Mouse (Mus musculus) midbrain, embryonic 10.5 days (tissue): ENCODE data around the gene Syt5. TPM values are rescaled to one million over a fixed set of nuclear protein-coding genes. Genes with fewer than 3 reads are reported as not detected.
"Not testable (repeated sequence)": the region's sequence is repeated elsewhere in the genome, so short reads cannot be mapped to it uniquely, and the experiment has no call there.

Experiments used
- DNase-seq: peaks from one replicate; pipeline ENCODE4 v3.0.0-alpha.2; 2017; ENCODE audit warnings: low spot score
- H3K27ac ChIP-seq: fragments of 300-500 bp; sonication (generic); replicated peaks from 2 replicates; pipeline ENCODE4 v1.5.1; 2016; ENCODE audit warnings: mild to moderate bottlenecking
- H3K27me3 ChIP-seq: fragments of 300-500 bp; sonication (generic); 2 replicates; pipeline ENCODE4 v1.6.1; 2016; ENCODE audit warnings: low read depth, mild to moderate bottlenecking; ENCODE audit not compliant: poor library complexity, severe bottlenecking
- H3K36me3 ChIP-seq: fragments of 300-500 bp; sonication (generic); 2 replicates; pipeline ENCODE4 v1.6.1; 2016; ENCODE audit warnings: mild to moderate bottlenecking, moderate library complexity
- H3K4me1 ChIP-seq: fragments of 300-500 bp; sonication (generic); 2 replicates; pipeline ENCODE4 v1.6.1; 2016
- H3K4me3 ChIP-seq: fragments of 300-500 bp; sonication (generic); 2 replicates; pipeline ENCODE4 v1.5.1; 2016; ENCODE audit warnings: mild to moderate bottlenecking, moderate library complexity
- H3K9me3 ChIP-seq: fragments of 300-500 bp; sonication (generic); replicated peaks from 2 replicates; pipeline ENCODE4 v1.6.1; 2016; ENCODE audit warnings: mild to moderate bottlenecking
- WGBS: fragments of 180-500 bp; shearing (Covaris S2); methylation state at CpG from one replicate; pipeline ENCODE4 v1.1.7; 2016; 5-methylcytosine and 5-hydroxymethylcytosine counted together
- polyA plus RNA-seq: library from polyadenylated mRNA; unstranded; fragments of >200 nt; fragmentation: Nextera tagmentation; extraction: Ambion mirVana; gene quantifications from 2 replicates; pipeline ENCODE4 v1.2.1, GENCODE M21; 2016

Syt5 gene
- polyA plus RNA-seq, 1 experiment from 2014 or later, result 5.0 TPM

GRCm38 (mm10) chr7:4536369-4536768 is 11.0 kb downstream of the Syt5 start:
- Histone ChIP-seq H3K36me3 (no peaks in the 10 kb centered on the region), H3K27me3 (no peaks in the 10 kb centered on the region; the same call in 1 of the 2 replicates), H3K4me3 (no peak overlapping the region), H3K9me3 (no peaks in the 10 kb centered on the region), H3K27ac (no peak overlapping the region), H3K4me1 (peaks cover 14% of the 10 kb centered on the region)
- DNase-seq, result no peak
- WGBS, result 94% methylated on average over 4 of the region's 4 CpGs

DNA sequence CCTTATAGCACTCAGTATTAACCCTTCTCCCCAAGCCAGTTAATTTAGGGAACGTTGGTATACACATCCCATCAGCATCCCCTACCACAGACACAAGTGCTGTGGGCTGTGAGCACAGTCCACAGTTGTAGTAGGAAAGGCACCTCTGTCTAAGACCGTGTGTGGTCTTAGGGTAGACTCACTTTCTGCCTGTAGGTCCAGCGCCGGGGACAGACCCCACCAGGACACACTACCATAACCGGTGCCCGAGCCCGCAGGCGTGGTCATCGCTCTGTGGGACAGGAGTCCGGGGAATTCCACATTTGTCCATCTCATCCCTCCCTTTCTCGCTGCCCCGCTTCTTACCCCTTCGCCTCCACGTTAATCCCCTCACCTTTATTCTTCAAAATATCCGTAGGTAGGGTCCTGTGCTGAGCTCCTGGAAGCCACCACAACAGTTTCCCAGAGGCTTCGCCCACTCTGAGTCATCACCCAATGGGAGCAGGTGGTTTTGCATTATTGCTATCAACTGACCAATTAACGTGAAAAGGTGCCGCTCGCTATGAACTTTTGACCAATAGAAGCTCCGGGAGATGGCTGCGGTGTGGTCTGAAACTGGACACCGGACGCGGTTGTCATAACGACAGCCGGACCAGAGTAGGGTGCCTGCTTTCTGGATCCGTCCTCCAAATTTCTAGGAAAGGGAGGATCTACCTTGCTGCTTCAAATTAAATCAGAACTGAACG is 15.2 kb downstream of the Syt5 start, which contains the start of gene Dnaaf3:
Gene Dnaaf3 (minus strand): TSS at position 449 of the 725 bp plus-strand sequence.
- Histone ChIP-seq H3K4me3 (peak within 1 kb of the TSS; percentile 61), H3K27me3 (peaks cover 36% of the 10 kb centered on the region), H3K36me3 (no peaks in the 10 kb centered on the region), H3K27ac (0 out of 2 replicates have a peak within 1 kb of the TSS, but pooled peaks have one; percentile 61), H3K4me1 (peaks cover 23% of the 10 kb centered on the region), H3K9me3 (no peaks in the 10 kb centered on the region)
- 3% methylated on average over 28 of the region's 28 CpGs for WGBS
- peak; percentile 88 for DNase-seq

DNA sequence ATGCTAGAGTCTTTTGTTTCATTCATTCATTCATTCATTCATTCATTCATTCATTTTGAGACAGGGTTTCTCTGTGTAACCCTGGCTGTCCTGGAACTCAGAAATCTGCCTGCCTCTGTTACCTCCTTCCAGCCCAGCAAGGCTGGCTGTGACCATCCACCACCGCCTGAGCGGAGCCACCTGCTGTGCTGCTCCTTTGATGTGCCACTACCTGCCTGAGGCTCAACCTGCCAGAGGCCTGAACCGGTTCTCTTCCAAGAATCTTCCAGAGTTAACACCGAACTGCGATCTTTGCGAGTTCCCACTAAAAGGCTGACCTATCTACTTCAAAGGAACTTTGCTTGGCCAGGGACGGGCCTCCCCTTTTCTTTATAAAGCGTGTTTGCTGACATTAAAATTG is 17.2 kb downstream of the Syt5 start:
- 55% methylated on average over 7 of the region's 8 CpGs for WGBS
- H3K9me3 ChIP-seq, H3K4me3 ChIP-seq, H3K36me3 ChIP-seq, H3K27ac ChIP-seq, DNase-seq: not testable (repeated sequence)
- H3K4me1 ChIP-seq, result peaks cover 37% of the 10 kb centered on the region
- peaks cover 41% of the 10 kb centered on the region for H3K27me3 ChIP-seq

DNA sequence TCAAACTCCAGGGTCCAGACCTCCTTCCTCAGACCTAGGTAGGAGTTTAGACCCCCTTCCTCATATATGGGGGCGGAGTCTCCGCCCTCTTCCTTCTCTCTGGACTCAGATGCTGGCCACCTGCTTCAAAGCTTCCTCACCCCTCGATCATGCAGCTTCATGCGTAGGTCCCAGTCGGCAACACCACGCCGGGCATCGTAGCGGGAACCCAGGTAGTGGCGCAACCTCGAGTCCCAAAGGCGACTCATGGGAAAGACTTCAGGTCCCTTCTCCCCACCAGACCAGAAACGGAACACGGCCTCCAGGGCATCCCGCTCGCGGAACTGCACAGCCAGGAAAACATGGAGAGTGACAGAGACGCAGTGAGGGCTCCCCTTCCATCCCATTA is 20.0 kb downstream of the Syt5 start:
- Histone ChIP-seq H3K27me3 (peaks cover 52% of the 10 kb centered on the region), H3K27ac (no peak overlapping the region), H3K4me1 (peaks cover 32% of the 10 kb centered on the region), H3K4me3 (peak overlapping the region; percentile 50; the same call in 1 of the 2 replicates), H3K36me3 (no peaks in the 10 kb centered on the region), H3K9me3 (0 out of 2 replicates have a peak, but pooled peaks cover 3% of the 10 kb centered on the region)
- WGBS, result 43% methylated on average over 18 of the region's 18 CpGs
- DNase-seq, result no peak

DNA sequence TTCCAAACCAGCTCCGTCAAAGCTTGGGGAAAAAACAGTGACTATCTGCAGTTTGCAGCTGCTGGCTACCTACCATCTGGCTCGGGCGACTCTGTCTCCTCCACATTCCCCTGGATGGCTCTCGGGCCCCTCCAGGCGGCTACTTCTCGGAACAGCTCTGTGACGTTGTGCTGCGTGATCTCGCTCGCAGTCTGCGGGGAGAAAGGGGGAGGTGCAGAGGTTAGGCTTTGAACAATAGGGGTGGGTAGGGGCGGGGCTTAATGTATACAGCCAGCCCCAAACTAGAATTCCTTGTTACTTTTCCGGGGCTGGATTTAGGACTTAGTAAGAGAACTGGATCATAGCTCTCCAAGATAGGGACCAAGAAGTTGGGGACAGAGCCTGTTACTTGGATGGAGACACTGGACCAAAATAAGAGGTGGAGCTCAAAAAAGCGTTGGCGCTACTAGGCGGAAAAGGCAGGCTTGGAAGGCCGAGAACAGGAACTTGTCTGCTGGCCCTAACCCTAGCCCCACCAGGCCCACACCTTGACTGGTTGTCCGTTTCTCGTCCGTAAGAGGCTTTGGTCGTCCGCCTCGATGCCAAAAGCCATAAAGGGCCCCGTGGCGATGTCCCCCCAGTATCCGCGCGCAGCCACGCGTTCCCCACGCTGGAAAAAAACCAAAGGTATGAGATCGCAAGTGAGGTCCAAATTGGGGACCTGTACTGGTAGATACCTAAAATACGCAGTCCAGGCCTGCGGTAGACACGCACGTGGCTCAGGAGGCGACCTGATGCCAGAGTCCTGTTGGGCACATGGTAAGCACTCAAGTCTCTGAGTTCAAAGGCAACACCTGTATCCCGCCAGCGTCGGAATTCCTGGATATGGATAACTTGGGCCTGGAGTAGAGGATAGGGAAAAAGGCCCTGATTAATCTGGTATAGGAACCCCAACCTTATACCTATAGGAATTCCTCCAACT is 20.7 kb downstream of the Syt5 start:
- peak overlapping the region; percentile 50 for H3K4me3 ChIP-seq
- 26% methylated on average over 40 of the region's 40 CpGs for WGBS
- no peaks in the 10 kb centered on the region for H3K36me3 ChIP-seq
- H3K4me1 ChIP-seq, result peaks cover 26% of the 10 kb centered on the region
- peaks cover 58% of the 10 kb centered on the region for H3K27me3 ChIP-seq
- 0 out of 2 replicates have a peak, but pooled peaks cover 3% of the 10 kb centered on the region for H3K9me3 ChIP-seq
- peak overlapping the region; percentile 84 for H3K27ac ChIP-seq
- DNase-seq, result peak; percentile 92

GRCm38 (mm10) chr7:4524212-4524922 is 23.0 kb downstream of the Syt5 start, which contains the start of gene Tnni3:
Gene Tnni3, minus strand, starts transcription at chr7:4524229.
- H3K9me3 ChIP-seq, H3K27ac ChIP-seq, H3K4me3 ChIP-seq, H3K36me3 ChIP-seq: not testable (repeated sequence)
- peaks cover 64% of the 10 kb centered on the region for H3K27me3 ChIP-seq
- peak; percentile 68 for DNase-seq
- WGBS, result 72% methylated on average over 15 of the region's 15 CpGs
- peaks cover 35% of the 10 kb centered on the region for H3K4me1 ChIP-seq

DNA sequence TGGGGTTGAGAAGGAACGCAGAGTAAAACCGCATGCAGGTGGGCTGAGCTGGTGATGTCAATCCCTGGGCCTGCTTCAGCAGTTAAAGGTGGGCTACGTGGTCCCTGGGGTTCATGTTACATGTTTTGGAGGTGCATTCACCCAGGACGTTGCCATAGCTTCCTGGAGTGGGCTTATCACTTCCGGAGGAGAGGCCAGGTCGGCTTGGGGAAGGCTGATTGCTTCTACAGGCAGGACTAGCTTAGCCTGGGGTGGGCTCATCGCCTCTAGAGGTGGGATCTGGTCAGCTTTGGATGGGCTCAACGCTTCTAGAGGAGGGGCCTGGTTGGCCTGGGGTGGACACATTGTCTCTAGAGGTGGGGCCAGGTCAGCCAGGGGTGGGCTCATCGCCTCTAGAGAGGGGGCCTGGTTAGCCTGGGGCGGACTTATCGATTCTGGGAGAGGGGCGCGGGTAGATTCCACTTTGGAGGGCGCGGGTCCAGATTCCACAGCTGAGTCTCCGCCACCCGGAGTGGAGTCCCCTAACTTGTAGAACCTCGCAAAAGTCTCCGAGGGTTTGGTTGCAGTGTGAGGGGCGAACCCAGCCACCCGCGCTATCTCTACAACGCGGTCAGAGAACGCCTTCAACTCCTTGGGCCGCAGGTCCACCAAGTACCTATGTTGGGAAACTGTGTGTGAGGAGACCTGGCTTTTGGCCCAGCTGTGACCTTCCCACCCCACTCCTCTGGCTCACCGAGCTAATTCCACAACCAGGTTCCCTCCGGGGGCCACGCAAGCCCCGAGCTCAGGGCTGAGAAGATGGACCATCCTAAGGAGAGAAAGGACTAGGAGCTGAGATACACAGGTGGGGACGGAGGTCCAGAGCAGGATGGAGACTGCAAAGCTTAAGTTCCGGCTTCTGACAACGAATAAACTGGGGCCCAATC is 23.9 kb downstream of the Syt5 start:
- H3K27me3 ChIP-seq, result peaks cover 59% of the 10 kb centered on the region
- DNase-seq, result no peak

GRCm38 (mm10) chr7:4522292-4522691 is 25.0 kb downstream of the Syt5 start:
- 0 out of 2 replicates have a peak, but pooled peaks cover 3% of the 10 kb centered on the region for H3K9me3 ChIP-seq
- DNase-seq, result no peak
- no peak overlapping the region for H3K27ac ChIP-seq
- 74% methylated on average over 6 of the region's 6 CpGs for WGBS
- H3K27me3 ChIP-seq, result peaks cover 47% of the 10 kb centered on the region
- H3K36me3 ChIP-seq, result no peaks in the 10 kb centered on the region
- peaks cover 28% of the 10 kb centered on the region for H3K4me1 ChIP-seq
- H3K4me3 ChIP-seq, result no peak overlapping the region

More for the DNA sequence above, 23.9 kb downstream of the Syt5 start:
- no peaks in the 10 kb centered on the region for H3K36me3 ChIP-seq
- H3K27ac ChIP-seq, result no peak overlapping the region
- 0 out of 2 replicates have a peak, but pooled peaks cover 3% of the 10 kb centered on the region for H3K9me3 ChIP-seq
- no peak overlapping the region for H3K4me3 ChIP-seq
- H3K4me1 ChIP-seq, result peaks cover 35% of the 10 kb centered on the region
- 92% methylated on average over 33 of the region's 33 CpGs for WGBS

GRCm38 (mm10) chr7:4521231-4522003 is 25.9 kb downstream of the Syt5 start:
- peak overlapping the region; percentile 43 for H3K4me3 ChIP-seq
- H3K36me3 ChIP-seq, result no peaks in the 10 kb centered on the region
- H3K4me1 ChIP-seq, result peaks cover 26% of the 10 kb centered on the region
- 35% methylated on average over 32 of the region's 32 CpGs for WGBS
- no peak for DNase-seq
- peak overlapping the region; percentile 28; the same call in 1 of the 2 replicates for H3K27ac ChIP-seq
- H3K27me3 ChIP-seq, result peaks cover 41% of the 10 kb centered on the region
- H3K9me3 ChIP-seq, result 0 out of 2 replicates have a peak, but pooled peaks cover 3% of the 10 kb centered on the region

GRCm38 (mm10) chr7:4518487-4518886 is 28.9 kb downstream of the Syt5 start:
- Histone ChIP-seq H3K36me3 (no peaks in the 10 kb centered on the region), H3K27me3 (peaks cover 41% of the 10 kb centered on the region), H3K9me3 (0 out of 2 replicates have a peak, but pooled peaks cover 3% of the 10 kb centered on the region), H3K4me3 (no peak overlapping the region), H3K27ac (no peak overlapping the region), H3K4me1 (peaks cover 41% of the 10 kb centered on the region)
- WGBS, result 93% methylated on average over 1 of the region's 1 CpGs
- DNase-seq, result no peak
